Mouse (Mus musculus) liver, postnatal 0 days (tissue): ENCODE measurements at regions not wholly inside any gene's neighbourhood (a gene's known extent, or its start where the extent isn't known, plus 50 kb on each side); places are given as distances from the start of the nearest gene placed in this dataset.

ENCODE experiments used
- CTCF ChIP-seq: sonication (generic); IDR thresholded peaks from 2 replicates; pipeline ENCODE4 v1.5.1; 2016; ENCODE audit warnings: antibody characterized with exemption, low read depth
- EP300 ChIP-seq: IDR thresholded peaks from 2 replicates; pipeline ENCODE4 v1.6.1; 2016; ENCODE audit warnings: antibody characterized with exemption, low read depth, mild to moderate bottlenecking

- TF ChIP-seq CTCF = peak; percentile 58
- TF ChIP-seq EP300 = no peak
Measured at GRCm38 (mm10) chr6:147953058-147953679, 93.9 kb upstream of the Far2 start.
